ENCODE assay signal across 8 mouse cellular contexts in the genomic region with DNA sequence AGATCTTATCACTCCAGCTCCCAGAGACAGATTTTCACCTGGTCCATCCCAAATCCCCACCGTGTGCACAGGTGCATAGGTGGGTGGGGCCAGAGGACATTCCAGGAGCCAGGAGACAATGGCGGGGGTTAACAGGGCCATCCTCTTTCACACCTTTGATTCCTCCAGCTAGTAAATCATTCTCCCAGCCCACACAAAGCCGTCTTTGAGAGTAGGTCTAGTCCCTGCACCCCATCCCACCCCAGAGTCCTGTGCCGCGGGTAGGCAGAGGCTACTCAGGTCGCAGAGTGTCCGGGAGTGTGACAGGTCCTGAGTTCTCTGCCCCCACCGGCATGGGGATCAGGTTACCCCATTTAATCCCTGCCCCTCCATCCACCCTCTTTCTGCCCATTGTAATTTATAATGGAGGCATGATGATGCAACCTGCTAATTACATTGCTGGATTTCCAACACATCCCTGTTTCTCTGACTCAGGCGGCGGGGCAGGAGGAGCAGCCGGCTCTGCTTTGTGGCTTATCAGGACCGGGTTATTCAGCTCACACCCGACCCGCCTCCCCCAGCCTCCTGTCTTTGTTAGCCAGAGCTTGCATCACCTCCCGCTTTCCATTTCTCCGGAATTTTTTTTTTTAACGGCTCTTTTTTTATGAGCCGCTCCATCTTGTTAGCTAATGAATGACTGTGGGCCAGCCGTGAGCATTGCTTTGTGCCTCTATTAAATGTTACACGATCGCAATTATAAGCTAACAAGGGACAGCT.
DNase-seq lines count a peak whose midpoint lies in the region; ATAC-seq and TF ChIP-seq lines count a peak whose summit lies in the region.

No protein-coding gene starts in this region.

- 0 out of 2 replicates have a peak, but pooled peaks cover 2% of the 10 kb centered on the region for H3K9me3 ChIP-seq in forebrain, embryonic 13.5 days (replicated peaks)
- H3K9me3 ChIP-seq in intestine, embryonic 15.5 days, result no peaks in the 10 kb centered on the region

- H3K4me2 ChIP-seq in forebrain, embryonic 13.5 days, result peak overlapping the region; percentile 51
- peak overlapping the region; percentile 43 for H3K4me2 ChIP-seq in intestine, embryonic 15.5 days (replicated peaks)

- TF ChIP-seq POLR2A in small intestine, adult 2 months (IDR thresholded peaks at IDR 0.05; ENCODE audit: low read depth, low read length), result no peak

- DNase-seq in kidney, adult 11 months, result peak; percentile 34
- no peak for DNase-seq in kidney, adult 9 months
- peak; percentile 68 for DNase-seq in lung, postnatal 10 days
- no peak for DNase-seq in thymus, postnatal 4 days
- DNase-seq in cerebellum, adult 11-12 months, result no peak

- peak; percentile 81 for ATAC-seq in forebrain, embryonic 13.5 days
- peak; percentile 75 for ATAC-seq in intestine, embryonic 15.5 days

- 1% methylated on average over 21 of the region's 21 CpGs for WGBS in forebrain, embryonic 13.5 days
- 9% methylated on average over 21 of the region's 21 CpGs for WGBS in intestine, embryonic 15.5 days
- WGBS in small intestine, adult 2 months, result 5% methylated on average over 21 of the region's 21 CpGs

- peaks cover 3% of the 10 kb centered on the region; the same call in 1 of the 2 replicates for H3K27me3 ChIP-seq in forebrain, embryonic 13.5 days
- H3K27me3 ChIP-seq in intestine, embryonic 15.5 days (replicated peaks), result 0 out of 2 replicates have a peak, but pooled peaks cover 3% of the 10 kb centered on the region
- no peaks in the 10 kb centered on the region for H3K27me3 ChIP-seq in small intestine, adult 2 months (ENCODE audit: control insufficient read depth, insufficient read depth, low read length)

- no peak for TF ChIP-seq CTCF in small intestine, adult 2 months (IDR thresholded peaks at IDR 0.05; ENCODE audit: extremely low read depth, insufficient read length, insufficient replicate concordance, low read depth, low read length)

- H3K36me3 ChIP-seq in forebrain, embryonic 13.5 days (ENCODE audit: poor library complexity, severe bottlenecking), result no peaks in the 10 kb centered on the region
- H3K36me3 ChIP-seq in intestine, embryonic 15.5 days, result no peaks in the 10 kb centered on the region
- no peaks in the 10 kb centered on the region for H3K36me3 ChIP-seq in small intestine, adult 2 months (ENCODE audit: control insufficient read depth, insufficient read depth, low read length)

- peak overlapping the region; percentile 17 for H3K4me3 ChIP-seq in forebrain, embryonic 13.5 days
- no peak overlapping the region for H3K4me3 ChIP-seq in intestine, embryonic 15.5 days (replicated peaks)
- no peak overlapping the region; the same call in 1 of the 2 replicates for H3K4me3 ChIP-seq in small intestine, adult 2 months (ENCODE audit: low read depth, low read length)

- H3K9ac ChIP-seq in forebrain, embryonic 13.5 days, result peak overlapping the region; percentile 50
- H3K9ac ChIP-seq in intestine, embryonic 15.5 days, result no peak overlapping the region

- peaks cover 39% of the 10 kb centered on the region for H3K4me1 ChIP-seq in forebrain, embryonic 13.5 days
- H3K4me1 ChIP-seq in intestine, embryonic 15.5 days (replicated peaks), result peaks cover 43% of the 10 kb centered on the region
- H3K4me1 ChIP-seq in small intestine, adult 2 months (ENCODE audit: control insufficient read depth, insufficient read depth, insufficient read length, low read length), result peaks cover 39% of the 10 kb centered on the region

- H3K27ac ChIP-seq in forebrain, embryonic 13.5 days, result peak overlapping the region; percentile 80
- H3K27ac ChIP-seq in intestine, embryonic 15.5 days, result peak overlapping the region; percentile 36; the same call in 1 of the 2 replicates
- H3K27ac ChIP-seq in small intestine, adult 2 months (ENCODE audit: insufficient read depth, low read depth, low read length), result peak overlapping the region; percentile 31; the same call in 1 of the 2 replicates

Comparison
In these comparisons a context has a peak if more than half of its experiments do, and no peak if none do; other contexts are left out.
1. DNase-seq: peak in kidney, adult 11 months (single experiment) and lung, postnatal 10 days (single experiment); none in kidney, adult 9 months (single experiment), thymus, postnatal 4 days (single experiment) and cerebellum, adult 11-12 months (single experiment).
2. Peak in every context shown above with its lines, with median percentiles within 50 percentile points of each other: H3K27ac ChIP-seq.